19 mouse cellular contexts compared by ENCODE assay signal in genomic region chr13:15329561-15329960, GRCm38 (mm10).
A peak's percentile ranks its signal among the peaks of the same experiment; 100 is the strongest.
DNase-seq lines count a peak whose midpoint lies in the region; ATAC-seq and TF ChIP-seq lines count a peak whose summit lies in the region.
"Had no signal": no experiment of that assay in that cellular context is flagged by ENCODE, and none has a peak within 500 bp of the region (broad histone marks: within the 10 kb centered on the region; RNA-seq: fewer than 3 reads in every experiment).

No protein-coding gene starts in this region.

- no peak for TF ChIP-seq EP300 in MEL (IDR thresholded peaks at IDR 0.05; ENCODE audit: low read depth in 1 of 2, low read length in 2 of 2)

- H3K9ac ChIP-seq in midbrain, postnatal 0 days (replicated peaks; ENCODE audit: low read length, poor library complexity, severe bottlenecking): no peak overlapping the region
- H3K9ac ChIP-seq in midbrain, embryonic 14.5 days (replicated peaks; ENCODE audit: low read length): no peak overlapping the region
- H3K9ac ChIP-seq in MEL (ENCODE audit: control insufficient read depth, low read depth, low read length, poor library complexity, severe bottlenecking): no peak overlapping the region
- no peak overlapping the region for H3K9ac ChIP-seq in neural tube, embryonic 15.5 days (replicated peaks)
- H3K9ac ChIP-seq: hindbrain, embryonic 12.5 days; liver, embryonic 14.5 days had no signal

- no peaks in the 10 kb centered on the region for H3K79me2 ChIP-seq in MEL (ENCODE audit: control insufficient read depth, insufficient read depth, low read length, poor library complexity)

- TF ChIP-seq CTCF in midbrain, postnatal 0 days (IDR thresholded peaks at IDR 0.05): peak; percentile 29; the same call in 1 of the 2 replicates
- peak in 2 of 3 experiments; percentile 19 to 34; a peak in 2 of 6 replicates for TF ChIP-seq CTCF in MEL (IDR thresholded peaks at IDR 0.05 in 2 of 3, conservative IDR thresholded peaks at IDR 0.05 in 1 of 3; ENCODE audit: control insufficient read depth in 1 of 3, insufficient read depth in 1 of 3, low read depth in 2 of 3, low read length in 3 of 3, poor library complexity in 1 of 3, severe bottlenecking in 1 of 3)

- WGBS in midbrain, postnatal 0 days: 93% methylated on average over 3 of the region's 3 CpGs
- 91% methylated on average over 3 of the region's 3 CpGs for WGBS in midbrain, embryonic 14.5 days
- WGBS in neural tube, embryonic 15.5 days: 85% methylated on average over 3 of the region's 3 CpGs

- peak; percentile 2 for DNase-seq in kidney, adult 9 months
- no peak for DNase-seq in kidney, adult 11 months
- DNase-seq in midbrain, postnatal 0 days (ENCODE audit: low spot score): no peak
- no peak for DNase-seq in midbrain, embryonic 14.5 days
- DNase-seq in MEL (ENCODE audit: low read depth, low spot score): peak; percentile 16
- no peak for DNase-seq in embryo, embryonic 10 days (ENCODE audit: low spot score)
- DNase-seq: adrenal gland, postnatal 14 days; cerebellum, adult 8-10 months; kidney, adult 2 months; kidney, postnatal 25 days; right cerebral cortex, postnatal 14 days; thymus, postnatal 25 days had no signal

- no peak for TF ChIP-seq POLR2A in MEL (IDR thresholded peaks at IDR 0.05; ENCODE audit: control insufficient read depth in 1 of 2, insufficient read depth in 1 of 2, low read depth in 1 of 2, low read length in 2 of 2, poor library complexity in 1 of 2)

- no peak for ATAC-seq in midbrain, postnatal 0 days (ENCODE audit: low FRiP score)
- ATAC-seq in midbrain, embryonic 14.5 days (ENCODE audit: low FRiP score, low TSS enrichment): no peak
- no peak for ATAC-seq in neural tube, embryonic 15.5 days (ENCODE audit: low FRiP score)

- no peaks in the 10 kb centered on the region for H3K9me3 ChIP-seq in midbrain, postnatal 0 days (ENCODE audit: low read length)
- H3K9me3 ChIP-seq in midbrain, embryonic 14.5 days (ENCODE audit: control insufficient read depth, low read length): no peaks in the 10 kb centered on the region
- no peaks in the 10 kb centered on the region for H3K9me3 ChIP-seq in MEL (replicated peaks; ENCODE audit: insufficient read depth, low read length)
- H3K9me3 ChIP-seq in neural tube, embryonic 15.5 days (replicated peaks): no peaks in the 10 kb centered on the region
- H3K9me3 ChIP-seq: embryonic facial prominence, embryonic 10.5 days; G1E; hindbrain, embryonic 12.5 days had no signal

- no peak overlapping the region for H3K27ac ChIP-seq in midbrain, postnatal 0 days (ENCODE audit: low read depth, low read length)
- no peak overlapping the region for H3K27ac ChIP-seq in midbrain, embryonic 14.5 days (replicated peaks; ENCODE audit: low read depth, low read length)
- H3K27ac ChIP-seq in MEL (ENCODE audit: control insufficient read depth, low read depth, low read length): no peak overlapping the region
- H3K27ac ChIP-seq in neural tube, embryonic 15.5 days (replicated peaks): no peak overlapping the region
- H3K27ac ChIP-seq: embryonic facial prominence, embryonic 10.5 days; forebrain, embryonic 10.5 days; hindbrain, embryonic 12.5 days; liver, embryonic 14.5 days had no signal

- no peaks in the 10 kb centered on the region for H3K36me3 ChIP-seq in midbrain, postnatal 0 days (ENCODE audit: insufficient read depth, low read length)
- no peaks in the 10 kb centered on the region for H3K36me3 ChIP-seq in midbrain, embryonic 14.5 days (ENCODE audit: control insufficient read depth, insufficient read depth, low read length)
- no peaks in the 10 kb centered on the region for H3K36me3 ChIP-seq in MEL (ENCODE audit: control insufficient read depth in 1 of 2, insufficient read depth in 2 of 2, low read length in 2 of 2)
- no peaks in the 10 kb centered on the region for H3K36me3 ChIP-seq in neural tube, embryonic 15.5 days
- H3K36me3 ChIP-seq: embryonic facial prominence, embryonic 10.5 days; forebrain, embryonic 10.5 days; G1E; hindbrain, embryonic 12.5 days had no signal

- no peaks in the 10 kb centered on the region for H3K27me3 ChIP-seq in midbrain, postnatal 0 days (ENCODE audit: insufficient read depth, low read length)
- no peaks in the 10 kb centered on the region for H3K27me3 ChIP-seq in midbrain, embryonic 14.5 days (ENCODE audit: control insufficient read depth, insufficient read depth, low read length)
- H3K27me3 ChIP-seq in MEL (ENCODE audit: control insufficient read depth in 1 of 2, insufficient read depth in 2 of 2, low read length in 2 of 2): no peaks in the 10 kb centered on the region
- no peaks in the 10 kb centered on the region for H3K27me3 ChIP-seq in neural tube, embryonic 15.5 days (replicated peaks)
- H3K27me3 ChIP-seq: hindbrain, embryonic 12.5 days had no signal

- no peak overlapping the region for H3K4me3 ChIP-seq in midbrain, postnatal 0 days (ENCODE audit: low read depth, low read length)
- no peak overlapping the region for H3K4me3 ChIP-seq in midbrain, embryonic 14.5 days (replicated peaks; ENCODE audit: low read depth, low read length)
- H3K4me3 ChIP-seq in MEL (ENCODE audit: control insufficient read depth in 1 of 2, insufficient read depth in 1 of 2, low read depth in 2 of 2, low read length in 2 of 2): no peak overlapping the region
- H3K4me3 ChIP-seq in neural tube, embryonic 15.5 days (replicated peaks): no peak overlapping the region
- H3K4me3 ChIP-seq: embryonic facial prominence, embryonic 10.5 days; forebrain, embryonic 10.5 days; hindbrain, embryonic 12.5 days had no signal

- H3K4me2 ChIP-seq in midbrain, postnatal 0 days (ENCODE audit: low read depth, low read length, poor library complexity, severe bottlenecking): no peak overlapping the region
- H3K4me2 ChIP-seq in midbrain, embryonic 14.5 days (ENCODE audit: low read length): no peak overlapping the region
- no peak overlapping the region for H3K4me2 ChIP-seq in neural tube, embryonic 15.5 days
- H3K4me2 ChIP-seq: hindbrain, embryonic 12.5 days; midbrain, embryonic 11.5 days had no signal

- TF ChIP-seq RAD21 in MEL (IDR thresholded peaks at IDR 0.05; ENCODE audit: low read depth, low read length): peak; percentile 41

- no peaks in the 10 kb centered on the region for H3K4me1 ChIP-seq in midbrain, postnatal 0 days (ENCODE audit: insufficient read depth, low read length)
- H3K4me1 ChIP-seq in midbrain, embryonic 14.5 days (ENCODE audit: control insufficient read depth, insufficient read depth, low read length): no peaks in the 10 kb centered on the region
- H3K4me1 ChIP-seq in MEL (ENCODE audit: control insufficient read depth in 1 of 2, insufficient read depth in 2 of 2, low read length in 2 of 2): no peaks in the 10 kb centered on the region
- H3K4me1 ChIP-seq in neural tube, embryonic 15.5 days: no peaks in the 10 kb centered on the region
- H3K4me1 ChIP-seq: forebrain, embryonic 10.5 days; hindbrain, embryonic 12.5 days had no signal

TF ChIP-seq in MEL, 35 proteins besides CTCF, POLR2A, EP300 and RAD21:
- no peak for TF ChIP-seq ZMIZ1 (IDR thresholded peaks at IDR 0.05; ENCODE audit: low read depth, low read length)
- peak; percentile 38 for TF ChIP-seq SMC3 (IDR thresholded peaks at IDR 0.05; ENCODE audit: low read depth, low read length)
TF ChIP-seq in MEL: peak in this region for 1.

Comparison
In these comparisons a context has a peak if more than half of its experiments do, and no peak if none do; other contexts are left out.
1. DNase-seq: peak in kidney, adult 9 months (single experiment) and MEL (single experiment); none in kidney, adult 11 months (single experiment), midbrain, postnatal 0 days (single experiment), midbrain, embryonic 14.5 days (single experiment) and embryo, embryonic 10 days (single experiment).